Mouse (Mus musculus): ENCODE measurements around the gene Knop1.

DNA sequence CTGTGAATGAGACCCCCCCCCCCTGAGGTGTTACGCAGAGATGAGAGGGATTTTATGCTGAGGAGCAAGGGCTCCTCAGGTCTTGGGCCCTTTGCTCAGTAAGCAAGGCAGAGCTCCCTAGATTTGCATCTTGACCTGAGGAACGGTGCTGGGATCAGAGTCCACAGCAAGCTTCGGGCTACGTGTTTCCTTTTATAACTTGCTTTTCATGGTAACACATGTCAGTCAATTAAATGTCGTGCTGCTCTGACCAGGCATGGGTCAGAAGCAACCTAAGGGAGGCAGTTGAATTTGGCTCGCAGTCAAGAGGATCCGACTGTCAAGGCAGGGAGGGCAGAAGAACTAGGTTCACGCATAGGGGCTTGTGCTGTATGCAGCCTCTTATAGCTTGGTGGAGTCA lies 62.2 kb downstream of the Knop1 start:
- no peak for TF ChIP-seq CTCF (conservative IDR thresholded peaks at IDR 0.05 in 1 of 2, IDR thresholded peaks at IDR 0.05 in 1 of 2; ENCODE audit: low read depth in 2 of 2, low read length in 2 of 2)
- TF ChIP-seq CHD2 (IDR thresholded peaks at IDR 0.05; ENCODE audit: low read length): no peak
- no peak for TF ChIP-seq GABPA (IDR thresholded peaks at IDR 0.05; ENCODE audit: insufficient replicate concordance, low read depth, low read length)
- TF ChIP-seq CHD1 (IDR thresholded peaks at IDR 0.05; ENCODE audit: low read depth, low read length): no peak
- TF ChIP-seq UBTF (IDR thresholded peaks at IDR 0.05; ENCODE audit: low read depth, low read length): no peak
- no peak for TF ChIP-seq POLR2A (IDR thresholded peaks at IDR 0.05; ENCODE audit: low read depth, low read length)
- TF ChIP-seq RCOR1 (conservative IDR thresholded peaks at IDR 0.05; ENCODE audit: low read depth, low read length): no peak
- no peak for TF ChIP-seq USF2 (conservative IDR thresholded peaks at IDR 0.05; ENCODE audit: low read depth, low read length)
